Mouse (Mus musculus) E14TG2a.4 (cell line): Measurements from ENCODE around the gene Cbx4.

Experiments
- CTCF ChIP-seq: conservative IDR thresholded peaks from 2 replicates; pipeline ENCODE4 v1.5.1; 2014; ENCODE audit warnings: low read length
- POU5F1 ChIP-seq: IDR thresholded peaks from 2 replicates; pipeline ENCODE4 v1.6.1; 2014; ENCODE audit warnings: low read length, borderline replicate concordance

DNA sequence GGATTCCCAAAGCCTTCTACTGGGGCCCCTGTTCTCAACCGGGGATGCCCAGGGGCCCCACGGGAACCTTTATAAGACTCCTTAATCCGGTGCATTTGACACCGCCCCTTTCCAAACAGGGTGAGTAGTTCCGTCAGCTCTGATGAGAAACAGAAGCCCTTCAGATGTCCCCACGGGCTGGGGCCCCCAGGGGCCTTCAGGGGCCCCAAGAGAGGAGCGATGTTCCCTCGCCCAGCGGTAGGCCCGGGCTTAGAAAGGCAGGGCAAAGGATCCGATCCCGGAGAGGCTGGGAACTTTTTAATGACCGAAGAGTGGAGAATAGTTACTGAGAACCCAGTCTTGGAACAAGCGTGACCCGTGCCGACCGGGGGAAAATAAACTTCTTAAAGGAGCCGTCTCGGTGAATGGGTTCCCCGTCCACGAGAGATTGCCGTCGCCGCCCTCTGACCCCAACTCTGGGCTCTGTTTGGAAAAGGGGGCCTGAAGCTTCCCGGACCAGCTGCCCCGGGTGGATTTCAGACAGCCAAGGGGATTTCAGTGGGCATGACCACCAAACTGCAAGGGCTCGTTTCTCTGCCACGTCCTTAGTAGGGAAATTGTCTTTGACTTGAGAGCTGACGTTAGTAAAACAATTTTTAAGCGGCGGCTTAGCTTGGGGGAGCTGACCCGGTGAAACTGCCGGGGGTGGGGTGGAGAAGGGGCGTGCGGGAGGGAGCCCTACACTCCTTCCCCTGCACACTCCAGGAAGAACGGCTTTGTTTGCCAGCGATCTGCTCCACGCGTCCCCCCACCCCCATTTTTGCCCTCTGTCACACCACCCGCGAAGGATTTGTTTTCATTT lies 3.4 kb upstream of the Cbx4 start:
- TF ChIP-seq CTCF (no peak), POU5F1 (no peak)
